Mouse (Mus musculus): ENCODE results near the gene Btbd19. TPM values are rescaled to one million over a fixed set of nuclear protein-coding genes. Genes with fewer than 3 reads are reported as not detected.

Btbd19 gene
- polyA plus RNA-seq, 1 experiment: 4.5 TPM

GRCm38 (mm10) chr4:117145248-117145647, 19.7 kb upstream of the Btbd19 start:
- WGBS: 95% methylated on average over 13 of the region's 13 CpGs
- no peak overlapping the region for H3K27ac ChIP-seq (ENCODE audit: insufficient read depth, low read depth, low read length)
- no peak for TF ChIP-seq POLR2A (IDR thresholded peaks at IDR 0.05; ENCODE audit: low read depth, low read length)
- TF ChIP-seq CTCF (IDR thresholded peaks at IDR 0.05; ENCODE audit: extremely low read depth, insufficient read length, insufficient replicate concordance, low read depth, low read length): no peak
- H3K27me3 ChIP-seq (ENCODE audit: control insufficient read depth, insufficient read depth, low read length): no peaks in the 10 kb centered on the region
- peaks cover 2% of the 10 kb centered on the region for H3K36me3 ChIP-seq (ENCODE audit: control insufficient read depth, insufficient read depth, low read length)
- H3K4me3 ChIP-seq (ENCODE audit: low read depth, low read length): no peak overlapping the region
- H3K4me1 ChIP-seq (ENCODE audit: control insufficient read depth, insufficient read depth, insufficient read length, low read length): no peaks in the 10 kb centered on the region

- Histone ChIP-seq H3K27ac (ENCODE audit: insufficient read depth, low read depth, low read length) (no peak overlapping the region), H3K27me3 (ENCODE audit: control insufficient read depth, insufficient read depth, low read length) (no peaks in the 10 kb centered on the region), H3K4me1 (ENCODE audit: control insufficient read depth, insufficient read depth, insufficient read length, low read length) (no peaks in the 10 kb centered on the region), H3K36me3 (ENCODE audit: control insufficient read depth, insufficient read depth, low read length) (no peaks in the 10 kb centered on the region), H3K4me3 (ENCODE audit: low read depth, low read length) (no peak overlapping the region)
- WGBS: 55% methylated on average over 7 of the region's 7 CpGs
- TF ChIP-seq POLR2A (IDR thresholded peaks at IDR 0.05; ENCODE audit: low read depth, low read length) (no peak), CTCF (IDR thresholded peaks at IDR 0.05; ENCODE audit: extremely low read depth, insufficient read length, insufficient replicate concordance, low read depth, low read length) (no peak)
Observed at GRCm38 (mm10) chr4:117143023-117143422, 17.5 kb upstream of the Btbd19 start.

GRCm38 (mm10) chr4:117140613-117141012, 15.1 kb upstream of the Btbd19 start:
- WGBS: 35% methylated on average over 4 of the region's 4 CpGs
- Histone ChIP-seq H3K27ac (ENCODE audit: insufficient read depth, low read depth, low read length) (no peak overlapping the region), H3K4me1 (ENCODE audit: control insufficient read depth, insufficient read depth, insufficient read length, low read length) (peaks cover 5% of the 10 kb centered on the region), H3K4me3 (ENCODE audit: low read depth, low read length) (no peak overlapping the region), H3K36me3 (ENCODE audit: control insufficient read depth, insufficient read depth, low read length) (no peaks in the 10 kb centered on the region), H3K27me3 (ENCODE audit: control insufficient read depth, insufficient read depth, low read length) (no peaks in the 10 kb centered on the region)
- TF ChIP-seq POLR2A (IDR thresholded peaks at IDR 0.05; ENCODE audit: low read depth, low read length) (no peak), CTCF (IDR thresholded peaks at IDR 0.05; ENCODE audit: extremely low read depth, insufficient read length, insufficient replicate concordance, low read depth, low read length) (no peak)

- no peaks in the 10 kb centered on the region for H3K27me3 ChIP-seq (ENCODE audit: control insufficient read depth, insufficient read depth, low read length)
- peak overlapping the region; percentile 87 for H3K27ac ChIP-seq (ENCODE audit: insufficient read depth, low read depth, low read length)
- H3K4me1 ChIP-seq (ENCODE audit: control insufficient read depth, insufficient read depth, insufficient read length, low read length): peaks cover 14% of the 10 kb centered on the region
- 2% methylated on average over 2 of the region's 2 CpGs for WGBS
- H3K36me3 ChIP-seq (ENCODE audit: control insufficient read depth, insufficient read depth, low read length): no peaks in the 10 kb centered on the region
- H3K4me3 ChIP-seq (ENCODE audit: low read depth, low read length): no peak overlapping the region
- TF ChIP-seq POLR2A (IDR thresholded peaks at IDR 0.05; ENCODE audit: low read depth, low read length) (no peak), CTCF (IDR thresholded peaks at IDR 0.05; ENCODE audit: extremely low read depth, insufficient read length, insufficient replicate concordance, low read depth, low read length) (peak; percentile 65; the same call in 1 of the 2 replicates)
Observed at GRCm38 (mm10) chr4:117139217-117139612, 13.7 kb upstream of the Btbd19 start.

GRCm38 (mm10) chr4:117138295-117139216, 13.0 kb upstream of the Btbd19 start:
- WGBS: 27% methylated on average over 16 of the region's 17 CpGs
- Histone ChIP-seq H3K4me1 (ENCODE audit: control insufficient read depth, insufficient read depth, insufficient read length, low read length) (peaks cover 16% of the 10 kb centered on the region), H3K27me3 (ENCODE audit: control insufficient read depth, insufficient read depth, low read length) (no peaks in the 10 kb centered on the region), H3K4me3 (ENCODE audit: low read depth, low read length) (no peak overlapping the region), H3K27ac (ENCODE audit: insufficient read depth, low read depth, low read length) (peak overlapping the region; percentile 87), H3K36me3 (ENCODE audit: control insufficient read depth, insufficient read depth, low read length) (no peaks in the 10 kb centered on the region)
- TF ChIP-seq POLR2A (IDR thresholded peaks at IDR 0.05; ENCODE audit: low read depth, low read length) (no peak), CTCF (IDR thresholded peaks at IDR 0.05; ENCODE audit: extremely low read depth, insufficient read length, insufficient replicate concordance, low read depth, low read length) (no peak)

GRCm38 (mm10) chr4:117136034-117136433, 10.5 kb upstream of the Btbd19 start:
- 16% methylated on average over 8 of the region's 8 CpGs for WGBS
- H3K27me3 ChIP-seq (ENCODE audit: control insufficient read depth, insufficient read depth, low read length): no peaks in the 10 kb centered on the region
- H3K4me1 ChIP-seq (ENCODE audit: control insufficient read depth, insufficient read depth, insufficient read length, low read length): peaks cover 18% of the 10 kb centered on the region
- TF ChIP-seq CTCF (IDR thresholded peaks at IDR 0.05; ENCODE audit: extremely low read depth, insufficient read length, insufficient replicate concordance, low read depth, low read length) (no peak), POLR2A (IDR thresholded peaks at IDR 0.05; ENCODE audit: low read depth, low read length) (peak; percentile 43; the same call in 1 of the 2 replicates)
- peak overlapping the region; percentile 96 for H3K27ac ChIP-seq (ENCODE audit: insufficient read depth, low read depth, low read length)
- no peak overlapping the region for H3K4me3 ChIP-seq (ENCODE audit: low read depth, low read length)
- H3K36me3 ChIP-seq (ENCODE audit: control insufficient read depth, insufficient read depth, low read length): peaks cover 3% of the 10 kb centered on the region; the same call in 1 of the 2 replicates

- Histone ChIP-seq H3K4me3 (ENCODE audit: low read depth, low read length) (no peak overlapping the region), H3K27me3 (ENCODE audit: control insufficient read depth, insufficient read depth, low read length) (no peaks in the 10 kb centered on the region), H3K4me1 (ENCODE audit: control insufficient read depth, insufficient read depth, insufficient read length, low read length) (peaks cover 18% of the 10 kb centered on the region), H3K27ac (ENCODE audit: insufficient read depth, low read depth, low read length) (peak overlapping the region; percentile 96), H3K36me3 (ENCODE audit: control insufficient read depth, insufficient read depth, low read length) (peaks cover 7% of the 10 kb centered on the region; the same call in 1 of the 2 replicates)
- TF ChIP-seq CTCF (IDR thresholded peaks at IDR 0.05; ENCODE audit: extremely low read depth, insufficient read length, insufficient replicate concordance, low read depth, low read length): no peak
- TF ChIP-seq POLR2A (IDR thresholded peaks at IDR 0.05; ENCODE audit: low read depth, low read length): no peak
- WGBS: 29% methylated on average over 2 of the region's 2 CpGs
Observed at GRCm38 (mm10) chr4:117134601-117134995, 9.1 kb upstream of the Btbd19 start.
